Mouse (Mus musculus) regulatory T cell (primary cell): Measurements from ENCODE around the gene Pxdc1.

ENCODE experiments used
- in situ Hi-C: fragments of 300-600 bp; cut with MboI, MseI; formaldehyde crosslinking; loops from one replicate; pipeline ENCODE4 v1.15.1; 2025; ENCODE audit warnings: high pct_unique_total_duplicates

Gene Pxdc1

DNA sequence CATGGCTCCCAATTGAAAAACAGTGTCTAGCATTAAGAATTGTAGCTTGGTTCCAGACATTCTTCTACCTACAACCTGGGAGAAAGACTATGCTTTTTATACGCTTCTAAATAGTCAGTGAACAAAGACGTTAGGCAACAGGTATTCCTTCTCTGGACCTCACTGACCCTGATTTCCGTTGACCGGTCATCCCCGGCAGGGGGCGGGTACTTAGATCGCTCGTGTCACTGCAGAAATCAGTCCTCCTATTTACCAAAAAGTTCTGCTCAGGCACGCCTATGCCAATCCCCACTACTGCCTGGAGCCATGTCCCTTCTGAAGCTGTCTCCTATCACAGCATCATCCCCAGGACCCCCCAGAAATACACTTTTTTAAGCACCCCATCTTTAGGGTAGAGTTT is at the start of gene Pxdc1:
Gene Pxdc1 (minus strand): TSS at position 96 of the 400 bp plus-strand sequence.
- in situ Hi-C loops, result loop anchor here (5.0 kb wide), 1 partner anchor 149 kb away; no protein-coding TSS in a partner anchor

- in situ Hi-C loops, result no loop called here
Observed at GRCm38 (mm10) chr13:34700630-34701029, 47.3 kb upstream of the Pxdc1 start.

- in situ Hi-C loops, result no loop called here
Observed at GRCm38 (mm10) chr13:34700091-34700490, 46.8 kb upstream of the Pxdc1 start.

- in situ Hi-C loops, result no loop called here
Observed at GRCm38 (mm10) chr13:34696734-34697332, 43.5 kb upstream of the Pxdc1 start.

- in situ Hi-C loops, result no loop called here
Observed at GRCm38 (mm10) chr13:34693111-34693510, 39.8 kb upstream of the Pxdc1 start.

DNA sequence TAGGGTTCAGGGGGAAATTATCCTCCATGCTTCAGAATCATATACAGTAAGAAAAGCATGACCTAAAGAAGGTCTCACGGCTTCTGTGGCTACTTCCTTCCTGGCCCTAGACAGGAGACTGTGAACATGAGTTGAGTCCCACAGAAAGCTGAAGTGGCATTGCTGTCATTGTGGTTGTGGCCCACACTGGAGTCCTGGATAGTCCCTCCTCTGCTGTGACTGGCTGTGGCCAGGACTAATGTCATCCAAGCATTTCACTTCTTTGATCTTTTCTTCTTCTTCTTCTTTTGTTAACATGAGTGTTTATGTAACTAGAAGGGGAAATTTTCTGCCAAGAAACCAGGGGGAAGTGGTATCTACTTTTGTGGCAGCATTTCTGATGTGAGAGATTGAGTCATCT is 37.8 kb upstream of the Pxdc1 start:
- in situ Hi-C loops, result no loop called here

DNA sequence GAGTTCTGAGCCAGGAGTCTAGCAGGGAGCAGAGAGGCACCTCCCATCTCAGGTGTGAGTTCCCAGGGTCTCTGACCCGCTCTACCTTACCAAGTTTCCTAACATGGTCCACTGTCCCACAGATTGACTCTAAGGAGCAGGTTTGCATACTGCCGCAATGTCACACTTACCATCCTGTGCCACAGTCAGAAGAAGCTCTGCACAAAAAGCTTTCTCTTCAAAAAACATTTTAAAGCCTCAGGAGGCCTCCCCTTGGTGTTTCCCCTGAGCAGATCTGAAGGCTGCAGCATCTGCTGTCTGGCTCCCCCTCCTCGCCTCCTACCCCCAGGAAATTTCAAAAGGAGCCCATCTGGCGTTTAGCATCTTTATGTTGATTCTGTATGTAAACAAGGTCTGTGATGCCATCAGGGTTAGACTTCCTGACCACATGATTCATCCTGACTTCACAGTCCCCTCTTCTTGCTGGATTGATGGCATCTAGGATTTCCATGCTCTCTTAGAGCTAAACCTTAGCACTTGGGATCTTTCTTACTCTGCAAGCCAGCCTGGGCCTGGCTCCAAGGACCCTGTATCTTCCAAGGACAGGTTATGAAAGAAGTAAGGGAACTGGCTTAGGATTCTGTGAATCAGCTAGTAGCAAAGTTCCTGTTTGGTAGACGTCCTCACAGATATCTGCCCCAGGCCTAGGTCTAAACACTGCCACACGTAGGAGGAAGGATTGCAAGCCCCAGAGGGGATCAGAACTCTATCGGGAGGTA is 31.9 kb upstream of the Pxdc1 start:
- in situ Hi-C loops, result no loop called here

GRCm38 (mm10) chr13:34683762-34684488 is 30.6 kb upstream of the Pxdc1 start:
- in situ Hi-C loops, result no loop called here

- in situ Hi-C loops, result no loop called here
Observed at GRCm38 (mm10) chr13:34683270-34683669, 30.0 kb upstream of the Pxdc1 start.

GRCm38 (mm10) chr13:34676507-34676906 is 23.2 kb upstream of the Pxdc1 start:
- in situ Hi-C loops, result no loop called here

DNA sequence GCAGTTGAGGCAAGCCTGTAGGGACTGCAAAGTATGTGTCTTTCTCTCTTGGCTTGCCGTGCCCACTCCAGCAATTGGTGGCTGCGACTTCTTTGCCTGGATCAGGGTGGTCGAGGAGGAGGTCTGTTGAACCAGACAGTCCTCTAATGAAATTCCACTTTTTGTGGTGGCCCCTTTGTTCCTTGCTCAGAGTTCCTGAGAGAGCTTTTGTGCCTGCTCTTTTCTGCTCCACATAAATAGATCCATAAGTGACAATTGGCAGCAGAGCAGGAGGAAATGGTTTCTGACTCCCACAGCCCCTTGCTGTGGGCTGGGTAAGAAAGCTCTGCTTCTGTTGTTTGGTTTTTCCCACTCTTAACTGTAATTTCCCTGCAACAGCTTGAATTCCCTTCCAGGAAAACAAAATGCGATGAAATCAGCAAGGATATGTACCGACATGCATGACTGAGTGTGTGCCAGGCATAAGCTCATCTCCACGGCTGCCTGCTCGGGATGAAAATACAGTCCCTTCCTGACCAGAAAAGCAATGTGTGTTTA is 22.6 kb upstream of the Pxdc1 start:
- in situ Hi-C loops, result no loop called here

DNA sequence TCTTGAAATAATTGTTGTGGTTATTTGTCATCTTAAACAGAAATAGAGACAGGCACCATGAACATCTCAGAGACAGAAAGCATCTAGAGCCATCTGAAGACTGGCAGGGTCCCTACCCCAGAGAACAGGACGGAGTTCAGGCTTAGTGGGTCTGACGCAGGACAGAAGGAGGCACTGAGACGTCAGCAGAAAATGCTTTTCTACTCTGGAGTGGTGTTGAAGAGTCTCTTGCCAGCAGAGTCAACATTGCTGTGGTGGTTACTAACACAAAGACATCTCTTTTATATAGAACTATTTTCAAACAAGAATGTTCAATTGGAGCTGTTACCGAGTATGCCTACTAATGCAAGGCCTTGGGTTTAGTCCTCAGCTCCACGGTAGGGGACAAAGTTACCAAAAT is 20.1 kb upstream of the Pxdc1 start:
- in situ Hi-C loops, result no loop called here

DNA sequence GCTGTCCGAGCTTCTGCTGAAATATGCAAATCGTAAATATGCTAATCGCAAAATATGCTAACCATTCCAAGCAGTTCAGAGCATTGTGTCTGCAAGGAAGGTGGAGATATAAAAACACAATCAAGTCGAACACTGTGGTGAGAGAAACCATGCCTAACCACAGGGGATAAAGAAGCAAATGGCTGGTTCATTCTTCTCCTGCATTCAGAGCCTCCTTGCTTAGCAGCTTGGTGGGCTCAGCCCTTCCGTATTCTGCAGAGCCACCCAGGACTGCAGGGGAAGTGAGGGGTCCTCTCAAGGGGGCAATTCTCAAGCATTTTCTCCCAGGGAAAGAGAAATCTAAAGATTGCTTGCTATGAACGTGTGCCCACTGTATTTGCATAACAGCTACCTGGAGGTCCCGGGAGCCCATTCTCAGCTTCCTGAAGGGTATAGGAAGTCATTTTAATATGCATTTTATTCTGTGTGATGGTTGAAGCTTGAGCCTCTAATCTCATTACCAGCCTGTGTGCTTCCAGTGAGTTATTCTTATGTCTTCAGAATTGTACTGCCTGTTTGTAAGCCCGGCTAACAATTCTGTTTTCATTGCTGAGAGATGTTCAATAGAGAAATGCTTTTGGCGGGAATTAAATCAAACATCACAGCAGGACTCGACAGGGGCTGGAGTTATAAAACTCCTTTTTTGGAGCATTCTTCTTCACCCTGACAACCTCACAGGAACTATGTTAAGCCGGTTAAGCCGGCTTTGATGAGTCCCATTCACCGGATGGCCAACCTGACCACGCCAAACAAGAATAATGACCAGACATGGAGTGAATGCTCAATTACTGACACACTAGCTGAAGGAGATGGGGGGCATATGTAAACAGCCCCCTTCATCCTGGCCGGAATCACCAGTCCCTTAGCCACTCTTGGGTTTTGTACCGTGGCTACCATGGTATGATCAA is 16.9 kb upstream of the Pxdc1 start:
- in situ Hi-C loops, result no loop called here

DNA sequence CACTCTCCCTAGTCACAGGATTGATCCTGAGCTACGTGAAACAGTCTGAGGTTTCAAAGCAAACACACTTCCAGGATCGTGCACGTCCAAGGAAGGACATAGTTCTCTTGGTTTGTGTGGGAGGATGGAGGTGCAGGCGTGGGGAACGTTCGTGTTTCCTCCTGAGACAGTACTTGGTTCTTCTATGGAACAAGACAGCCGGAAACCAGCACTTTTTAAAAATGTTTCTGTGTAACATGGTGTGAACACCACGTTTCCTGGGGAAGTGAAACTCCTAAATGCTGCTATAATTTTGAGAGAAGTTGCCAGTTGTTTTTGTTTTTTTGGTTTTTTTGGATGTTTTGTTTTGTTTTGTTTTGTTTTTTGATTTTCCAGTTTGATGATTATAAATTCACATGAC is 13.9 kb upstream of the Pxdc1 start:
- in situ Hi-C loops, result no loop called here

DNA sequence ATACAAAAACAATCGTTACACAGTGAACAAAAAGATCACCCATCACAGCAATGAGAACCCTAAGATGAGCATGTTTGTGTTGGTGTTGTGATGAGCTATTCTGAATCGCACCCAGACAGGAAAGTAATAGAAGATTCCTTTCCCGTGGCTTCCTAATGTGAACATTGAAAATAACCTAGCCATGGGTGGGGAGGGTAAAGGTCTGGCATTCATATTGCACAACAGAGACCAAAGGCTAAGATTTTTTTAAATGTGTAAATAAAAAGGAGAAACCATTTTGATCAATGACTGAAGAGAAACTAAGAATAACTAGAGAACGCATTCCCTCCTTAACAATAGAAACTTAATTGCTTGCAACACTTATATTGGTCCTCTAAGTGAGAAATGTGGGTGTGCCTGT is 11.8 kb upstream of the Pxdc1 start:
- in situ Hi-C loops, result no loop called here

DNA sequence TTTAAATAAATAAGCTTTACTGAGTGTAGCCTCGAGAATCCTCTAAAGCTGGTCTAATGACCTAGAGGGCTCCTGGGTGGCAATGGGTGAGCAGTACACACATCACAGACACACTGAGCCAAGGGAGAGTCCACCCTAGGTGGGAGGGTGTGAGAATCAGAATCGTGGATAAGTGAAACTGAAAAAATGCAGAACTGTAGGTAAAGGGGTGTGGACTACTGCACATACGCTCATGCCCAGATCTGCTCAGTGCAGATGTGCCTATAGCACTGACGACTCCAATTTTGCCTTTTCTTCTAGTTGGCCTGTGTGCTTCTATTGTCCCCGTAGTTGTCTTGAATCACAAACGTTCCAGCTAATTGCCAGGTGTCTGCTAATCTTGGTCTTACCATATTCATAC is 10.5 kb upstream of the Pxdc1 start:
- in situ Hi-C loops, result no loop called here

- in situ Hi-C loops, result no loop called here
Observed at GRCm38 (mm10) chr13:34659507-34659906, 6.2 kb upstream of the Pxdc1 start.

DNA sequence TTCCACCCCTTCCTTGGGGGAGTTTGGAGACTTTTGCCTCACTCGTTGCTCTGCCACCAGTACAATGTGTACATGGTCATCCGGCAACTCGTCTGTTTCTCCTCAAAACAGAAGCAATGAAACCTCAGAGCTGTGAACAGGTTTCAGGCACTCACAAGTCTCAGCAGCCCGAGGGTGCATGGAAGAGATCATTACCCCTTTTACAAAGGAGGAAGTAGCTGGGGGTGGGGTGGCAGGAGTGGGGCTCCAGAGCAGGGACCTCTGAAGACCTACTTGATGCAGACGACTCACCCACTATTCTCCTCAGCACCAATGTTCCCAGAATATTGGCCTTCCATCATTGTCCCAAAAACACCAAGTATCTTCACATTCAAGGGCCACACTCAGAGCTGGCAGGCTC is 3.1 kb upstream of the Pxdc1 start:
- in situ Hi-C loops, result no loop called here

GRCm38 (mm10) chr13:34652353-34653241 is 689 bp downstream of the Pxdc1 start:
- in situ Hi-C loops, result loop anchor here (5.0 kb wide), 1 partner anchor 150 kb away; no protein-coding TSS in a partner anchor

GRCm38 (mm10) chr13:34652016-34652352 is 1.3 kb downstream of the Pxdc1 start:
- in situ Hi-C loops, result loop anchor here (5.0 kb wide), 1 partner anchor 150 kb away; no protein-coding TSS in a partner anchor
